Mouse (Mus musculus) brain, embryonic 14.5 days (tissue): ENCODE measurements around the gene Bpifb5.

Experiments used
- CTCF ChIP-seq: fragments of 200-500 bp; IDR thresholded peaks from 2 replicates; pipeline ENCODE4 v1.5.1; 2012; ENCODE audit warnings: inconsistent platforms, mild to moderate bottlenecking, moderate library complexity, borderline replicate concordance; ENCODE audit not compliant: insufficient read depth, insufficient read length; ENCODE audit errors: extremely low read depth
- POLR2A ChIP-seq: fragments of 200-500 bp; IDR thresholded peaks from 2 replicates; pipeline ENCODE4 v1.6.1; 2012; ENCODE audit warnings: mild to moderate bottlenecking, inconsistent platforms, borderline replicate concordance; ENCODE audit not compliant: poor library complexity, insufficient read depth, insufficient read length, severe bottlenecking; ENCODE audit errors: extremely low read depth

- TF ChIP-seq CTCF (no peak), POLR2A (no peak)
These were observed 33.6 kb upstream of the Bpifb5 start for GRCm38 (mm10) chr2:154189877-154190434.
